Mouse (Mus musculus) layer of hippocampus, postnatal 14 days (tissue): ENCODE results near the gene Nup85. TPM values are rescaled to one million over a fixed set of nuclear protein-coding genes. Genes with fewer than 3 reads are reported as not detected.

Experiments
- DNase-seq, 2 experiments: peaks; one replicate each; pipeline ENCODE4 v3.0.0; 2021 to 2022; ENCODE audit warnings: low spot score in 2 of 2, mixed read lengths in 1 of 2
- total RNA-seq, 2 experiments: library from RNA; stranded (reverse); gene quantifications; 2 replicates each; pipeline ENCODE4 v1.2.3; 2021

Nup85 gene
- total RNA-seq, 2 experiments from 2014 or later: 43.4 to 47.1 TPM

DNA sequence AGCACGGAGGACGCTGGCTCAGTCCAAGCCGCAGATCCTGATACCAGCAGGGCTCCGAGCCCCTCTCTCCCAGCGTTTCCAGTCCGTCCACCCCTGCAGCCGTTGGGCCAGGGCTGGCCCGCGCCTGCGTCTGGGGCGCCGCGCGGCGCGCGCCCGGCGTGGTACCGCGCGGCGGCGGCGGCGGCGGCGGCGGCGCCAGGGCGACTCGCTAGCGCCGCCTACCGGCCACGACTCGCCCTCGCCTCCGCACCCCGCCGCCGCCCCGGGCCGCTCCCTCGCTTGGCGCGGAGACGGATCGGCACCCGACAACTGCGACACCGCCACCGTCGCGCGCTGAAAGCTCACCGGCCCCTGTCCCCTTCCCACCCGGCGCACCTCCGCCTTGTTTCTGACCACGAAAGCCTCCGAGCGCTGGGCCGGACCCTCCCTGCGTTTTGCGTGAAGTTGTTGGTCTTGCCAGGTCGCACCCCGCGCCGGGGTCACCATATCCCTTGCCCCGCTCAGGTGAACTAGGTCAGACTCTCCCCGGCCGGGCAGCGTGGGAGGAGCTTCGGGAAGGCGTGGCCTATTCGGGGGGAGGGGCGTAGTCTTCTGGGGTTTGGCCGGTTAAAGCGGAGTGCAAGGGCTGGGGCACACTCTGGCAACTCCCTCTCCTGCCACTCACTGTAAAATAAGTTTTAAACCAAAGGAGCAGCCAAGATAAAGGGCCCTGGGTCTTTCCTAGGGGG, 48.3 kb downstream of the Nup85 start, which contains the start of gene Mif4gd:
TSS of gene Mif4gd (minus strand) at position 560 of the 728 bp plus-strand sequence.
- peak; percentile 77 to 84 for DNase-seq

DNA sequence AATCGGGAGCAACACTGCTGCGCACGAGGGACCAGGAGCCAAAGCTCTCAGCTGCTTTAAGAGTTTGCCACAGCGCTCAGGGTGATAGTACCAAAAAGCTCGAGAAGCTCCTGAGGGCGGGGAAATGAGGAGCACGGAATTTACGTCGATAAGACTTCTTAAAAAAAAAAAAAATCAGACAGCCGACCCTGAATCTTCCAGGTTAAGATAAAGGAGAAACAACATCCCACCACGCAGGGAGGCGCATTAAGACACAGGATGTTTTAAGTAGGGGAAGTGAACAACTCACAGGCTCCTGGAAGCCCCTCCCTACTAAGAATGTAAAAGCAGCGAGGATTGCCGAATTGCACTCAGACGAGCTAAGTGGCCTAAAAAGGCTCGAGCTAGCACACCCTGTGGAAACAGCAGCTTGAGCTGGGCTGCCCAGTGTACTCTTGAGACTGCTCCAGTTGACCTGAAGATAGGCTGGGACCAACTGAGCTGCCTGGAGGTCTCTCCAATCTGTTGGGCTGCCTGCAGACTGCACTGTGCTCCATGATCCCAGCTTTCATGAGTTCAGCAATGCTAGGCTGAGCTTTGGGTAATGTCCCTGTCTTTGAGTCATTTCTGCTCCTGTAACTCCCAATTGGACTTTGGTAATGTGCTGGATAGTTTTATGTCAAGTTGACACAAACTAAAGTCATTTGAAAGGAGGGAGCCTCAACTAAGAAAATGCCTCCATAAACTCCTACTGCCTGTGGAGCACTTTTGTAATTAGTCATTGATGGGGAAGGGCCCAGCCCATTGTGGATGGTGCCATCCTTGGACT, 49.1 kb downstream of the Nup85 start:
- no peak for DNase-seq

DNA sequence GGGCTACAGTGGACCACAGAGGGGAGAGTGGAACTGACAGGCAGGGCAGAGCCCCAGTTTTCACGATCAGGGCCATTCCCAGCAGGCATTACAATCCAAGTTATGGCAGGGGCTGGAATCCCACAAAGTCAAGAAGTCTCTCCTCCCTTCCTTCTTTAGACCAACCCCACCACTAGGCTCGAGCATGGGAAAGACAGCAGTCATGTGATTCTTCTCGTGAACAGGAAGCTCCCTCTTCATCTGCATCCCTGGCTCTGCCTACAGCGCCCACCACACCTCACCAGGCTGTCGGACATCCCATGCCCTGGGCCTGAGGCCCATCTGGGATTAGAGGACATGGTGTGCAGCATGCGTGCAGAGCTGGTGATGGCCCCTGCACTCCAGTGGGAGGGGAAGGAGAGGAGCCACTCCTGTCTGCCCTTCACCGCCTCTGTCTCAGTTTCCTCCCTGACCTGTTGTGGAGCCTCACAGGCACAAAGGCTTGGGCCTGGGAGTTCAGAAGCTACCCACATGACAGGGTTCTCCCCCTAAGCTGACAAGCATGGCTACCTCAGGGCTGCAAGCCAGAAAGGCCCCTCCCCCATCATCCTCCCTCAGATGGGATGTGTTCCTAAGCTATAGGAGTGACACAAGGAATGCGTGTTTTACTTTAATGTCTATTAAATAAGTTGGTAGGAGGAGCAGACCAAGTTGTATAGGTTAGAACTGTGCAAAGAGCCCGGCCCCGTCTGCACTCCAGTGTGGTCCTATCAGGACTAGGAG, 50.3 kb downstream of the Nup85 start:
- DNase-seq: no peak

DNA sequence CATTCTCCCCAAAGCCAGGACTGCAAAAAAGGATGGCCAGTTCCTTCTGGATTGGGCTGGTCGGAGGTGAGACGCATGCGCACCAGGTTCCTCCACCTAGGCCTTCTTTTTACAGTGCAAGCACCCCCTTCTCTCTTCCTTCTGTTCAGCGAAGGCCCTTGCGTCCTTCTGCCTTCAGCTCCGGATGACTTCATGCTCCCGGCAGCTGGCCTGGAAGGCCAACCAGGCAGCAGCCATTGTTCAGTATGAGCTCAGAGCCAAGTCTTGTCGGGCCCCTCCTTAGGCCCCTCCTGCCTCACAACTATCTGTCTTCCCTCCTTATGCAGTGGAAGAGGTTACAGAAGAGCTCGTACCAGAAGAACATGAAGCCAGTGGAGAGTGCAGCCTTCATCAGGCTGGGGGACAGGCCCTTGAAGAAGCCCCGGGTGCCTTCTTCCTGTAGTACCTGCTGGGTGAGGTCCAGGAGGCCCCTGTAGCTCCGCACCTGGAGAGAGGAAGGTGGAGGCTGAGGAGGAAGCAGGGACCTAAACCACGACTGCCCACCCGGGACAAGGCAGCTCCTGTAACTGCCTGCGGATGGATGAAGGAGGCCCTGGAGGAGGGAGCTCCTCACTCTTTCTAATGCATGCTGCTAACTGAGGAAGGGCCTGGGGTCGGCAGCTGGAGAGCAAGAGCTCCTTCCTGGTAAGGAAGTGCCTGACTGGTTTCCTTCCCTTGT, 51.0 kb downstream of the Nup85 start:
- no peak for DNase-seq

DNA sequence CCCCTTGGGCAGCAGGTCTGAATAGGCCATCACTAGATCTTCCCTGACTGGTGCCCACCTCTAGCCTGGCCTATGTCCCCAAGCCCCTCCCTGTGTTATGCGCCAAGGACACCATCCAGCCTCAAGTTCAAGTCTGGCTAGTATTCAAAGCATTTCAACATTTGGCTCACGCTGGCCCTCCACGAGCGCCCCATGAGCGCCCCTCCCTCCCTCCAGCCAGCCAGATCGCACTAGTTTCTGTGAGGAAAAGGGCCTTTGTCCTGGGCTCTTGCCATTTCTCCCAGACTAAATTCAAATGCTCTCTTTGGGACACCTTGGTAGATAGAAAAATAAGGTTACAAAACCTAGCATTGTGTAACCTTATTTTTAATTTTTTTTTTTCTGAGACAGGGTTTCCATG, 51.6 kb downstream of the Nup85 start:
- no peak for DNase-seq

DNA sequence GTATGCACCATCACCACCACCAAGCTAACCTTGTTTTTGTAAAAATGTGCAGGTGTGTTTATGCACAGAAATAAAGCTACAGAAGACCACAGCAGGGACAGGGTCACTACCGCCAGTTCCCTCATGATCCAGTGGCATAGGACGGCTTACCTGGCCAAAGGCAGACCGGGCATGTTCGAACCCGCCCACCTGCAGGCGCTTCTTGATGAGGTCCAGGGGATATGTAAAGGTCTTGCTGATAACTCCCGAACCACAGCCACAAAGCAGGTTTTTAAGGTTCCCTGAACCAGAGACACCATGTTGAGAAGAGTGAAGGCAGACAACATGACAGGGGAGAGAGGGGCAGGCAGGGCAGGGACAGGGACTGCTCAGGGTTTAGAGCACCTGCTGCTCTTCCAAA, 52.1 kb downstream of the Nup85 start:
- no peak for DNase-seq

DNA sequence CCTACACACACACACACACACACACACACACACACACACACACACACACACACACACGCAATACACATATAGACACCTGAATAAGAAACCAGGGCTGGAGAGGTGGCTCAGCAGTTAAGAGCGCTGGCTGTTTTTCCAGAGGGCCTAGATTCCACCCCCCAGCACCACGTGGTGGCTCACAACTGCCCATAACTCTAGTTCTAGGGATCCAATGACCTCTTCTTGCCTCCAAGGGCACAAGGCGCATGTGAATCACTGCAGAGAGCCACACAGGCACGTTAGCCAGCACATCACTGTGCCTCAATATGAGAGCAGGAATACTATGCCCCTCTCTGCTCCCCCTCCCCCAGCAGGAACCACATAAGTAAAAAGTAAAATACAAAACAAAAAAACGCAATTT, 52.7 kb downstream of the Nup85 start:
- DNase-seq: no peak

DNA sequence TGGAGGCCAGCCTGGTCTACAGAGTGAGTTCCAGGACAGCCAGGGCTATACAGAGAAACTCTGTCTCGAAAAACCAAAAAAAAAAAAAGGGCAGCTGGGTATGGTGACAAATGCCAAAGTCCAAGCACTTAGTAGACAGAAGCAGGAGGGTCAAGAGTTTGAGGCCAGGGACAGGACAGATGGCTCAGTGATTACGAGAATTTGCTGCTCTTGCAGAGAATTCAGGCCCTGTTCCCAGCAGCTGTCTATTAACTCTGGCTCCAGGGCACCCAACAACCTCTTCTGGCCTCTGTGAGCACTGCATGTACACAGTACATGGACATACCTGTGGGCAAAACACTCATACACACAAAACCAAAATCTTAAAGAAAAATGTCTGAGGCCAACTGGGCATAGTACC, 53.8 kb downstream of the Nup85 start:
- DNase-seq: no peak

DNA sequence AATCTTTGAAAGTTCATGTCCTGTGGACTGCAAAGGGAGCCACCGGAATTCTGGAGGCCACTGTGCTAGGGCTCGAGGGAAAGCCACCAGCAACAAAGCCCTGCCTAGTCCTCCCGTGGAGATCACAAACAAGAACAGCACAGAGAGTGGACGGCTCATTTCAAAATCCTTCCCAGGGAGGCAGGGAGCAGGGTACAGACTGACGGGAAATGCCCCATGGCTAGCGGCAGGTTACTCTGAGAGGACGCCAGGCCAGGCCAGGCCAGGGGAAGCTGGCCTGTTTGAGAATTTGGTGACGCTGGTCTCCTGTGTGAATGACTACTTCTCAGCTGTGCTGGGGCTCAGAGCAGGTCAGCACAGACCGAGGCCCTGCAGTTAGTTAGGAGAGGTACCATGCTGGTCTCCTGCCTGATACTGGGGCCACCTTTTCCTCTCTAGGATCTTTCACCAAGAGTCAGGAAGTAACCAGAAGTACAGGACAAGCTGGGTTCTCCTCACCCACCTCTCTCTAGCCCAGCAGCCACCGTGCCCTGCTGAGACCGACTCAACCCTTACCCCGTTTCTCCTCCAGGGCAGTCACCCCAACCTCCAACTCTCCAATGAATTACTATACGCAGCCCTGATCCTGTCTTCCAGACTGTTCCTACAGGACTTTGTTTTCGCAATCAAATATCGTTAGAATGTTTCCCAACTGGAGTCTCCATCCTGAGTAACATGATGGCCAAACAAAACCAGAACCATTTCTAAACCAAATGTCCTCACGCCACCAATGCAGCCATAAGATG, 54.7 kb downstream of the Nup85 start:
- DNase-seq: no peak

DNA sequence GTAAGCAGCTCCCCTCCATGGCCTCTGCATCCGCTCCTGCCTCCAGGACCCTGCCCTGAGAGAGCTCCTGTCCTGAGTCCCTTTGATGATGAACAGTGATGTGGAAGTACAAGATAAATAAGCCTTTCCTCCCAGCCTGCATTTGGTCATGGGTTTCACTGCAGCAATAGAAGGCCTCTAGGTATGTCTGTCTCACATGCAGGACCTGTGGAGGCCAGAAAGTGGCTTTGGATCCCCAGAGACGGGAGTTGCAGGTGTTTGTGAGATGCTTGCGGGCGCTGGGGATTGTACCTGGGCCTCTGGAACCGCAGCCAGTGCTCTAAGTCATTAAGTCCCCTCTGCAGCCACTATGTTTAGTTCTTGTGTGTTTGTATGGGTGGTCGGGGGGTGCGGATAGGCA, 55.7 kb downstream of the Nup85 start:
- DNase-seq: no peak

DNA sequence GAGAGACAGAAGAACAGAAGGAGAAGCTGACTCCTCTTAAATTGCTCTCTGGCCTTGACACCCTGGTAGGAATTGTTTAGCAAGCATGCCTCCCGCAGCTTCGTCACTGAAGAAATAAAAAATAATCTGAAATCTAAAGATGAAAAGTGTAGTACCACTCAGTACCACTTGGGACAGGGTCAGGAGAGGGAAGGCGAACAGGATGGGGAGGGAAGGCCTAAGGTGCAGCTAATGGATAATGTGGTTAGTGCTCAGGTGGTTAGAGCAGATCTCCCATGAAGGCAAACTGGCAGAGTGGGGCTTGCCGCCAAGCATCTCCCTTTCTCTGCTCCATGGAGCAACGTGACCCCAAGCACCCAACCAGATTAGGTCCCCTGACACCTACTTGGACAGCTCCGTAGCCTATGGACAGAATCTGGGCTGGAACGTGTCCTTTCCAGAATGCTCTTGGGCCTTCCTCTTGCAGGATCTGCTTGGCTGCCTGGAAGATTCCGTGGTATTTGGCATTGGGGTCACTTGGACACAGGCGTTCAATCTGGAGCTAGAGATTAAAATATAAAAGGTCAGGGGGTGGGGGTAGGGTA, 59.3 kb downstream of the Nup85 start:
- DNase-seq: no peak

DNA sequence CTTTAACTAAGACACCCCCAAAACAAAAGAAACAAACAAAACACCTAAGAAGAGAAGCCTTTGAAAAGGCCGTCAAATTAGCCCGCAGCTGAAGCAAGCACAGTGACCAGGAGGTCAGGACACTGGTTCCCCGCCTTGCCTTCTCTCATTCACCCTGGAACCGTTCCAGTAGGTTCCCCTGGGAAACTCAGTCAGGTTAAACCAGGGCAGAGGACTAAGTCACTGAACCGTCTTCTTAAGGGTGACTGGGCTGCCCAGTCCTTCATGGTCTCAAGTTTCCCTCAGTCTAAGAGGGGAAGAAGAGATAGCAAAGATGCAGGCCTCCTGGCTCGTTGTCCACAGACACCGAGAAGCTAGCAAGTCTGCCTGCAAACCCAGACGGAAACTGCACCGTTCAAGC, 61.6 kb downstream of the Nup85 start:
- DNase-seq: no peak

DNA sequence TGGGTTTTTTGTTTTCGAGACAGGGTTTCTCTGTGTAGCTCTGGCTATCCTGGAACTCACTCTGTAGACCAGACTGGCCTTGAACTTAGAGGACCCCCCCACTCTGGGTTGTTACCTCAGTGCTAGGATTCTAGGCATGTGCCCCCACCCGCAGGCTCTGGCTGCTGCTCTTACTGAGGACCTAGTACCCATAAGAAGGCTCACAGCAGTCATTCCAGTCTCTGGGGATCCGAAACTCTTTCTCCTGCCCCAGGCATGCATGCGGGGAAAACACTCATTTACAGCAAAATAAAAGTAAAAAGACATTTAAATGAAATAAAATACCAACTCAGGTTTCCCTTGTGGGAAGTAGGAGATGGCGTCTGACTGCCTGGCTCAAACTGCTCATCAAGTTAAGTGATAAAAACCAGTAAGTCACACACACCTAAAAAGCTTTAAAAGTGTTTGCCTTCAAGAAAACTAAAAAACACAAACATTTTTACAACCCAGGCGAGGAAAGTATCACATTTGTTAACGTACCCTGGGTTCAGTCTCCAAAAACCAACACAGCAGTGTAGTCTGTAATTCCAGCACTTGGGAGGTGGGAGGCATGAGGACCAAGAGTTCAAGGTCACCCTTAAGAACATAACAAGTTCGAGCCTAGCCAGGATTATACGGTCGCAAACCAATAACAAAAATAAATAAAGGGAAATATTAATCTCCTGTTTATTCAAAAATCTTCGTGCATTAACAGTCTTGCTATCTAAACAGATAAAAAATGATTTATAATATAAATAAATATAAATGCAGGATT, 62.8 kb downstream of the Nup85 start:
- no peak for DNase-seq

DNA sequence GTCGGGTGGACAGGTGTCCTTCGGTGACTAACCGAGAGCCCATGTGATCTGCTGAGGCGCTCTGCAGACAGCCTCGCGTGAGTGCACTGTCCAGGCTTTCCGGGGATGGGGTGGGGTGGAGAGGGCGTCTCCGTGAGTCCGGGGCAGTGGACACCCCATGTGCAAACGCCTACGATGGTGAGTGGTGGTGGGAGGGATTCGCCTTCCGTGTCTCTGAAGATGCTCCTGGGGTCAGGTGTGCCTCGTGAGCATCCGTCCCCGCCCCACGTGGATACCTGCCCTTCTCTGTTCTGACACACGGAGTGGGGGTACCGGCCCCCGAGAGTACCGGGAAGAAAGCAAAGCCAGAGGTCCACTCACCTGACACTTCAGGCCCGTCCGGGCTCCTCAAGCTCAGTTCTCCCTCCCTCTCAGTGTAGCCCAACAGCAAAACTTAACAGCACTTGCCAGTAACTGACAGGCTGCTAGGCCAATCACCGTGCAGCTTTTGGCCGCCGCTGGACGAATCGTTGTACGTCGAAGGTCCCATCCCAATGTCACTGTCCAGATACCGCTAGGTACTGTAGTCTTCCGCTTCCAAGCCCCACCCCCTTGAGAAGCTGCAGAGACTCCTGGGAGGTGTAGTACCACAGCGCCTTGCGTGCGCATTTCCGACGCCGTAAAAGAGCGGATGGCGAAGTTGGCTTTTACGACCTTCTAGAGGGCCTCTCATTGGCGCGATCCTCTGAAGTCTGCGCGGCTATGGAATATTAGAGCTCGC, 63.7 kb downstream of the Nup85 start, which contains the start of gene Slc25a19:
TSS of gene Slc25a19 (minus strand) at position 591 of the 760 bp plus-strand sequence.
- peak; percentile 96 to 99 for DNase-seq

DNA sequence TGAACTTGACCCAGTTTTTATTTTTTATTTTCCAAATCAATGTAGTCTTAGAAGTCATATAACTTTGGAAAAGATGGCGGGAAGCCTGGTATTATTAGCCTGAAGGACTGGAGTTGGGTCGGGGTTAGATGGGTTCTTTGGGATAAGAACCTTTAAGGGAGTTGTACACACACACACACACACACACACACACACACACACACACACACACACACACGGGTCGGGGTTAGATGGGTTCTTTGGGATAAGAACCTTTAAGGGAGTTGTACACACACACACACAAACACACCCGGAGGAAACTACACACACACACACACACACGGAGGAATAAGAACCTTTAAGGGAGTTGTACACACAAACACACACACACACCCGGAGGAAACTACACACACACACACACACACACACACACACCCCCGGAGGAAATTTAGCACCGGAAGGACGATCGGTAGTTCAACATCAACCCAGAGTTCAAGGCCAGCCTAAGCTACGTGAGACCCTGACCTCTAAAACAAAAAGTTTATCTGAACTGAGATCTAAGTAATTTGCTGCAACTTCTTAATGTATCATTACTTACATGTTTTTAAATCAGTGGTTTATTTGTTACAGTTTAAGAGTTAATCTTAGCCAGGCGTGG, 64.3 kb downstream of the Nup85 start:
- no peak for DNase-seq

DNA sequence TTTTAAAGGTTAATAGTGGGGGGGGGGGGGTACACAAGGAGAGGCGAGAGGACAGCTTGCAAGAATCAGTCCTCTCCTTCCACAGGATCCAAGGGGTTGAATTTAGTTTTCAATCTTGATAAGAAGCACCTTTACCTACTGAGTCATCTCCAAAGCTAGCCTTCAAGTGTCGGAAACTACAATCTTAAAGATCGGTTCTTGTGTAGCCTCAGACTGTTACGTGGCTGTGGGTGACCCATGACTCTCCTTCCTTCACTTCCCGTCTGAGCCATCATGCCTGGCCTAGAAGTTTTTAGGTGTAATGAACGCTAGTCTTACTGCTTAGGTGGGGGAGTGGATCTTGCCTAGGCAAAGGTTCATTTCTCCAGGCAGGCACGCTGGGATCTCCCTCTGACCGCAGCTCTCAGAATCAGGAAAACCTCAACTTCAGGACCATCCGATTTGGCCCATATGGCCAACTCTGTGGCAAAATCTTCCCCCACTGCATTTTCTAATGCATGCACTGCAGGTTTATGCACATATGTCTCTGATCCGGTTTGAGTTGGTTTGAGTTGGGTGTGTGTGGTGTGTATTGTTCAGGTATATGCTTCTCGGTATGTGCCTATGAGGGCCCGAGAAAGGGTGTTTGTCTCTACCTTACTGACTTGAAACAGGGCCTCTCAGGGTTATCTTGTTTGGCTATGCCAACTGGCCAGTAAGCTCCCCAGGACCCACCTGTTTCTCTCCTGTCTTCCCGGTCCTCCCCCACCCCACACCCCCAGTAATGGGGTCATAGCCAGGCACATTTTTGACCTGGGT, 65.7 kb downstream of the Nup85 start:
- no peak for DNase-seq
